Mouse (Mus musculus) heart, adult 2 months (tissue): ENCODE measurements at regions not wholly inside any gene's neighbourhood (a gene's known extent, or its start where the extent isn't known, plus 50 kb on each side); places are given as distances from the start of the nearest gene placed in this dataset.

Experiments used
- CTCF ChIP-seq: fragments of 200-600 bp; IDR thresholded peaks from 2 replicates; pipeline ENCODE4 v1.8.1; 2022; ENCODE audit warnings: antibody characterized with exemption, mild to moderate bottlenecking, moderate library complexity
- EP300 ChIP-seq: fragments of 200-500 bp; IDR thresholded peaks from 2 replicates; pipeline ENCODE4 v1.6.1; 2011; ENCODE audit warnings: low read depth, low read length, control low read depth; ENCODE audit not compliant: insufficient read depth
- POLR2A ChIP-seq: fragments of 200-500 bp; IDR thresholded peaks from 2 replicates; pipeline ENCODE4 v1.6.1; 2011; ENCODE audit warnings: mild to moderate bottlenecking, low read depth, low read length, control low read depth; ENCODE audit not compliant: insufficient read depth

- no peak for TF ChIP-seq CTCF
- no peak for TF ChIP-seq POLR2A
- no peak for TF ChIP-seq EP300
These were observed 54.2 kb upstream of the Ankfn1 start for GRCm38 (mm10) chr11:89831577-89832110.
